Mouse (Mus musculus): ENCODE measurements around the gene Plekhg3.
A peak's percentile ranks its signal among the peaks of the same experiment; 100 is the strongest.

Gene Plekhg3

GRCm38 (mm10) chr12:76592213-76592612 is 61.5 kb downstream of the Plekhg3 start:
- peak; percentile 70 to 84 for DNase-seq

DNA sequence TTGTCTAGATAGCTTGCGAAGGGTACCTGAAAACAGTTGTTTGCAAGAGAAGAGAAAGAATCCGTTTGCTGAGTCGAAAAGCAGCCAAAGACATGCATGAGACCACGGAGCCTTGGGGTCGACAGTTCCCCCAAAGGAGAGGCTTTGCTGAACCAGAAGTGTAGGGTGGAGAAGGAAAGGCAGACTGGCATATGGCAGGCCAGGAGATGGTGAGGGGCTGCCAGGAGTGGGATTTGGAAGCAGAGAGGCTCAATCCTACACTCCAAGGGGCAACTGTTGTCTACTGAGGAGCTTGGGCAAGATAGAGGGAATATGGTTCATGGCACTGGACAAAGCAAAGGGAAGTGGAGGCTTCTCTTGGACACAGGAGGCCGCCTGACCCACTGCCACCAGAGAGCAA is 62.6 kb downstream of the Plekhg3 start:
- DNase-seq: no peak

DNA sequence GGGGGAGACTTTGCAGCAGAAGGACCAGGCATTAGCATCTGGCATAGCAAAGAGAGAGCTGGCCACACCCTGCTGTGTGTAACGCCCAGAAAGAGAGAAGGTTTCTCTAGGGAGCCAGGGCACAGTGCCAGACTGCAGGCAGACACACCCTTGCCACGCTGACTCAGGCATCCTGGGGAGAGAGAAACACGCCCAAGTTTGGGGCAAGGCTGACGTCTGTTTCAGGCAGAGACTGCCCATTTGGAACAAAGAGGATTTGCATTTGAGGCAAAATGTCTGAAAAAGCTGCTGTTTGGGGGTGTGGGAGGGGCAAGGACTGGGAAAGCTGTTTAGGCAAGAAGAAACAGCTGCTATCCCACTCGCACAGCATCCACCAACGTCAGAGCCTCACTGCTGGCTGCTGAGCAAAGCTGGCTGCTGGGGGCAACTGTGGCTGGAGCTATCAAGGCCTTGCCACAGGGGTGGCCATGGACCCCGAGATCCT is 63.2 kb downstream of the Plekhg3 start:
- peak in 1 of 2 experiments; percentile 68 for DNase-seq

DNA sequence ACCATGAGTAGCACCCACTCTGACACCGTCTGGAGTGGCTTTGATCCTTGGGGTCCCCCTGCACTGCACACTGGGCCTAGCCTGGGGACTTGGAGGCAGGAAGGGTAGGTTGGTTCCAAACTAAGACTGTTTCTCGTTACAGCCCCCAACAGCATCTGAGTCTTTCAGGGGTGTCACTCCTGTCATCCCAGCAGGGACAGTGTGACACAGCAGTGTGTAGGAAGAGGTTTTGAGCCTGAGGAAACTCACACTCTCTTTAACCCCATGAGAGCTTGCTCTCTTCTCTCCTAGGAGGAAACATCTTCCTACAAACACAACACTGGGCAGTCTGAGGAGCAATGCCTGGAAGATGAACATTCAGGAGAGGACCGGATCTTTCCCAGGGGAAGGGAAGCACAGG is 63.9 kb downstream of the Plekhg3 start:
- no peak for DNase-seq

DNA sequence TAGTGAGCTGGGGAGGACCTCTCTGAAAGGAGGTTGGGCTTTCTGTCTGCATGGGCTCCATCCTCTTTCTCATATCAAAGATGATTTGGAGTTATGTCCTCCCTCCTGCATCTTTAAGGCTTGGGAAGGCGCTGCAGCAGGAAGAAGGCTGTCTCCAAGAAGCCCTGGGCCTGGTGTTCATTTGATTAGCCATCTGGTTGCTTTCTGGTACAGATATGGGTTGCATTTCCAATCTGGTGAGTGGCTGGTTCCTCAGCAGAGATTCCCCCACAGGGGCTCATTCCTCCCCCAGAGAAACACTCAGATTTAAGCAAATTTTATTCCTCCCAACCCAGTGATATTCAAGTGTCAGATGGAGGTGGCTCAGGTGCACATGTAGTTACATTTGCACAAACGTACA is 65.1 kb downstream of the Plekhg3 start:
- DNase-seq: no peak

DNA sequence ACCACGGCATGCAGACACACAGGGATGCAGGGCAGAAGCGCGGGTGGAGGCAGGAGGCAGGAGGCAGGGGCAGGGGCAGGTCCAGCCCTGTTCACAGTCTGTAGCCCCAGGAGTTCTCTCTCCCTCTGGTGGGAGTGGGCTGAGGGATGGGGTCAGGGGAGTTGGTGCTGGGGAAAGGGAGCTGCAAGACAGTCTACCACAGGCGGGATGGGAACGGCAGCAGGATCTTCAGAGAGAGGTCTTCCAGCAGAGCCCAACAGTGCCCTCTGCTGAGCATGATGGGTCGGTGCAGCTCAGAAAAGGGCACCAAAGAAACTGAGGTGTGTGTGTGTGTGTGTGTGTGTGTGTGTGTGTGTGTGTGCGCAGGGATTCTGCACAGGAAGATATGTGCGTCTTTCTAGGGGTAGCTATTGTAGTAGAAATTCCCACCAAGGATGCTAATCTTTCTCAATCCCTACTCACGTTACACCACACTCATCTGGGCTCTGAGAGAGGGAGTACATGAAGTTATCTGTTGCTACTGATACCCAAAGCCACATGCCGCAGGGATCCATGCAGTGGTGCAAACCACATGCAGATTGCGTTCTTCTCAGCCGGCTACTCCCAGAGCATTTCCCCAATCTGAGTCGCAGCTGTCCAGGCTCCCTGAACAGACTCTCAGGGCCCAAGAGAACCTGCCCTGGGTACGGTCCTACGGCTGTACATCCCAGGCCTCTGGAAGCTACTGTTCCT is 65.8 kb downstream of the Plekhg3 start:
- DNase-seq: peak; percentile 85 to 92

- DNase-seq: peak; percentile 61 to 62
Observed at GRCm38 (mm10) chr12:76597577-76598100, 66.9 kb downstream of the Plekhg3 start.

GRCm38 (mm10) chr12:76598196-76598928 is 67.7 kb downstream of the Plekhg3 start:
- DNase-seq: no peak

GRCm38 (mm10) chr12:76603779-76604178 is 73.1 kb downstream of the Plekhg3 start:
- no peak for DNase-seq

- no peak for DNase-seq
Observed at GRCm38 (mm10) chr12:76604546-76604945, 73.9 kb downstream of the Plekhg3 start.

- no peak for DNase-seq
Observed at GRCm38 (mm10) chr12:76605837-76606236, 75.1 kb downstream of the Plekhg3 start.

- peak; percentile 74 for DNase-seq
Observed at GRCm38 (mm10) chr12:76608241-76608640, 77.5 kb downstream of the Plekhg3 start.

GRCm38 (mm10) chr12:76608997-76609565 is 78.4 kb downstream of the Plekhg3 start:
- DNase-seq: no peak

GRCm38 (mm10) chr12:76612621-76613020 is 81.9 kb downstream of the Plekhg3 start:
- no peak for DNase-seq

DNA sequence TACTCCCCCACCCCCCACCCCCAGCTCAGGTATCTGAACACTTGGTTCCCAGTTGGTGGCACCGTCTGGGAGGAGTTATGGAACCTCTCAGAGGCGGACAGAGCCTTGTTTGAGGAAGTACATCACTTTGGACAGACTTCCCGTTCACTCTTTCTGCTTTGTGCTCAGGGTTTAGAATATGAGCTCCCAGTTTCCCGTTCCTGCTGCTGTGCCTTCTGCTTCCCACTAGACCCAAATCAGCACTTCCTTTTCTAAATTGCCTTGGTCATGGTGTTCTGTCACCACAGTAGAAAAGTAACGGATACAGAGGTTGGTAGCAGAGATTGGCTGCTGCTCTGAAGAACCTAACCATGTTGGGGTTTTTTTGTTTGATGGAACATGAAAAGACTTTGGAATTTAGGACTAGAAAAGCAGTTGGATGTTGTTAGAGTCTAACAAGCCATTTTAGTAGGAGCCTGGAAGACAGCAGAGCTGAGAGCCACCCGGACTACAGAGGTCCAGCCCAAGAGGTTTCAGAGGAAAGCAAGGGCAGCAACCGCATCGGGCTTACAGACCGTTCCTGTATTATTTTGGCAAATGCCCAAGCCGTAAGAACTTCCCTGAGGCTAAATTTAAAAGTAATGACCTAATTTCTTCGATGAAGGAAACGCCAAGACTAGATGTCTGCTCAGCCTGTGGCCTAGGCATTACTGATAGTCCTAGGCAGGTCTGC is 84.3 kb downstream of the Plekhg3 start:
- no peak for DNase-seq

- DNase-seq: no peak
Observed at GRCm38 (mm10) chr12:76615580-76615937, 84.9 kb downstream of the Plekhg3 start.

DNA sequence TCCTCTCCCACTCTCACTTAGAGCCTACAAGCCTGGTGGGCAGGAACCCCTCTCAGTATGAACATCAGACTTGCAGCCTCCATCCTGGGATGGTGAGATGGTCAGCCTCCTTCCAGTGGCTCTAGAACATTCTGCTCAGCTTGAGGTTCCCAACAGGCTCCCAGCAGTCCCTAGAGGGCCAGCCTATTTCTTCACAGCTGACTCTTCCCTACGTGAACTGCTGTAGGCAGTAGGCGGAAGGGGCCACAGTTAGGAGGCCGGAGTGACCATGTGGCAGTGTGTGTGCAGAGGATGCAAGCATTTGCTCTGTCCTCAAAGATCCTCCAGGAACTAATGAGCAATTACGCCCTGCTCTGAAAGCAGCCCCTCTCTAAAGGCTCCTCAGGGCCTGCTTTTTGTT is 87.5 kb downstream of the Plekhg3 start:
- DNase-seq: no peak

DNA sequence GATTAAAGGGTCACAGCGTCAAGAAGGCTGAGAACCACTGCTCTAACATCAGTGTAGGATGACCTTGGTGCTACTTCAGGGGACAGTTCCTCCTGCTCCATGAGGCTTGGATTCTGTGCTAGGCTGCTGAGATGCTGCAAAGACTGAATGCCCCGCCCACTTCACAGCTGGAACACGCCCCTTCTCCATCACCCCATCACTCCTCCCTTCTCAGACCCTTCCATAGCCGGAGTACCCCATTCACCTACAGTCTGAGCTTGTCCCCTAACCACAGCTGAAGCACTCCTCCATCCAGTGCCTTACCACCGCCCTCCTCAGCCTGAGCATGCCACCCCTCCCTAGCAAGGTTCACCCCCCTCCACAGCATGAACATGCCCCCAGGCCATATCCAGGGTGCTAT is 89.2 kb downstream of the Plekhg3 start:
- DNase-seq: no peak

GRCm38 (mm10) chr12:76623374-76623773 is 92.7 kb downstream of the Plekhg3 start:
- DNase-seq: no peak
